Mouse (Mus musculus): ENCODE measurements at regions not wholly inside any gene's neighbourhood (a gene's known extent, or its start where the extent isn't known, plus 50 kb on each side); places are given as distances from the start of the nearest gene placed in this dataset.

DNA sequence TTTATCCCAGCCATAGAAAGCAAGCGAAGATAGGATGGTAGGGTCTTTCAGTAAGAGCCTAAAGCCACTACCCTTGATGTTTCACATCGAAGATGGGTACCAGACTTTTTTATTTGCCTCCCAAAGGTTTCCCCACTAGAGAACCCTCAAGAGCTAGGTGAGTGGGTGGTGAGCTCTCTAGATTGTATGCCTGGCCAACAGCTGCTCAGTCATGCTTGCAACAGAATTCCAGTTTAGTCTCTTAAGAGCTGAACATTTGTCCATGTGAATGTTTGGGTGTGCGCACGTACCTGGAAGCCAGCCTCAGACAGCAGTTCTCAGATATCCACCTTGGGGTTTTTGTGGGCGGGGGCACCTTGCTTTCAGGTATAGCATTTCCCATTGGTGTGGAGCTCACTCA is 218.5 kb downstream of the Suds3 start:
- no peak for DNase-seq

DNA sequence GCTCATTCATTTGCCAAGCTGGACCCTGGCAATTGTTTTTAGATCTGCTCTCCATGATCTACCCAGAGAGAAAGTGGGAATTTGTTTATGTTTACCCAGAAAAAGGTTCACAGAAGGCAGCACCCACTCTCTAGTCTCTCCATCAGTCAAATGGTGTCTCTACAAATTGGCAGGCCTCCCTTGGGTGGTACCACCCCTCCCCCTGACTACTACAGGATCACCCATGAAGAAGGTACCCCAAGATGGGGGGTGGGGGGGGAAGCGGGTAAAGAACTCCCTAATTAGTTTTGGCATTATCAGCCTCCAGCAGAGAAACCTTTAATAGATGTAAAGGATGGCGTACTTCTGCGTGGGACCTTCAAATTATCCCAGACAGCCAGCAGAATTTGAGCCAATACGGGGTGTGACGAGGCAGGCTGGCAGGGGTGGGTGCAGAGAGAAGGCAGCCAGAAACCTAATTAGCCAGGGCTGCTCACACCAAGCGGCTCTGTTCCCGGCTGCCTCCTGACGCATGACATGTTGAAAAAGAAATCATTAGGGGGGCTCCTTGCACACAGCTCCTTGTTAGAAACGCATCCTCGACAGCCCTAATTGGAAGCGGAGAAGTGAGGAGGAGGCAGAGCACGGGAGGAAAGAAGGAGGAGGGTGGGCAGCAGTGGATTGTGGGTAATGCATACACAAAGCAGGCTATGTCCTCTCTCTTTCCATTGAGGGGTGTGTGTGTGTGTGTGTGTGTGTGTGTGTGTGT is 220.7 kb downstream of the Suds3 start:
- DNase-seq: no peak

- no peak for DNase-seq
Measured at GRCm38 (mm10) chr5:116894575-116894974, 221.3 kb downstream of the Suds3 start.

DNA sequence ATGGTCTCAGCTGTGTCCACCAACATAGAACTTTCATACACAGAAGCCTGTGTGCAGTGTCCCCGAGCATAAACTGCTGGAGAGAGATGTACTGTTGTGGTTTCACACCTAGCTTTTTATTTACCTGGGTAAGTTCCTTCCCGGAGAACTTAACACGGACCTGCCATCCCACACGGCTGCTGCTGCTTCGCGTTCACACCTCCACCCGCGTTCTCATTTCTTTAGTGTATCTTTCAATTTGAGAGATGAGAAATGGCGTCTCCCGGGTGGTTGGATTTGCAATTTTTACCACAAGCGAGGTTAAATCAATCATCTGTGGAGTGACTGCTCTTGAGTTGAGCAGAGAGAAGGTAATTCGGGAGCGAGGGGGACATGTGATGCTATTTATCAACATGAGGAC is 223.0 kb downstream of the Suds3 start:
- DNase-seq: no peak

GRCm38 (mm10) chr5:116889224-116889623 is 226.7 kb downstream of the Suds3 start:
- DNase-seq: no peak

- no peak for DNase-seq
Measured at GRCm38 (mm10) chr5:116886181-116887136, 229.5 kb downstream of the Suds3 start.

DNA sequence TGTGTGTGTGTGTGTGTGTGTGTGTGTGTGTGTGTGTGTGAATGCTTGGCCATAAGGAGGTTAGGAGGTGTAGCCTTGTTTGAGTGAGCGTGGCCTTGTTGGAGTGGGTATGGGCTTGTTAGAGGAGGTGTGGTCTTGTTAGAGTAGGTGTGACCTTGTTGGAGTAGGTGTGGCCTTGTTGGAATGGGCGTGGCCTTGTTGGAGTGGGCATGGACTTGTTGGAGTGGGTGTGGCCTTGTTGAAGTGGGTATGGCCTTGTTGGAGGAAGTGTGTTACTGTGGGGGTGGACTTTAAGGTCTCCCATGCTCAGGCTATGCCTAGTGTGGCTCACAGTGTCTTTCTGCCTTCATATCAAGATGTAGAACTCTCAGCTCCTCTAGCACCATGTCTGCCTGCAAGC is 236.2 kb downstream of the Suds3 start:
- DNase-seq: no peak

DNA sequence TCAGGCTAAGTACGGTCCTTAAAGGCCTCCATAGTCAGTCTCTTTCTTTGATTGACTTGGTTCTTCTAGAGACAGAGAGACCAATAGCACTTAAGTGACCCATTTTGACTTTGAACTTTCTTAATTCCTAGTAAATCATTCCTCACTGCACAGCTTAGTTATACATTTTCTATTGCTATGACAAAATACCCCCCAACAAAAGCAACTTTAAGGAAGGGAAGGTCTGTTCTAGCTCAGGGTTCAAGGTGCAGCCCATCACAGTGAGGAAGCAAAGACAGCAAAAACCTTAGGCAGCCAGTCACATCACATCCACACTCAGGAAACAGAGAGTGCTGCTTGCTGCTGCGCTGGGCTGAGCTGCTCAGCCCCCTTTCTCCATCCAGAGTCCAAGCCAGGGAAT is 241.0 kb downstream of the Suds3 start:
- no peak for DNase-seq

DNA sequence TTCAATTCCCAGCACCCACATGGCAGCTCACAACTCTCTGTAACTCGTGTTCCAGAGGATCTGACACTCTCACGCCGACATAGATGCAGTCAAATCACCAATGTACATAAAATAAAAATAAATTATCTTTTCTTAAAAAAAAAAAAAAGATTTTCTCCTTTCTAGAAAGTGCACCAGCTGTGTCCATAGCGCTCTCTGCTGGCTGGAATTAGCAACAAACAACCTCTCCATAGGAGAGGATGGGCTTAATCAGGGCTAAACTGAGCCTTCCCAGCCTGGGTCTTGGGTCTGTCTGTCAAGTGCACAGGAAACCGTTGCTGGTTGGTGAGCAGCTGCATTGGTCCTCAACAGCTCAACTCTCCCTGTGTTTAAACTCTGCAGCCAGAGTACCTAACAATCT is 247.8 kb downstream of the Suds3 start:
- no peak for DNase-seq

- no peak for DNase-seq
Measured at GRCm38 (mm10) chr5:116864275-116864674, 251.6 kb downstream of the Suds3 start.

- DNase-seq: no peak
Measured at GRCm38 (mm10) chr5:116852691-116853090, 261.1 kb upstream of the Srrm4 start.

GRCm38 (mm10) chr5:116831874-116832273 is 240.3 kb upstream of the Srrm4 start:
- DNase-seq: no peak

- no peak for DNase-seq
Measured at GRCm38 (mm10) chr5:116829771-116830170, 238.2 kb upstream of the Srrm4 start.

GRCm38 (mm10) chr5:116823260-116823659 is 231.6 kb upstream of the Srrm4 start:
- no peak for DNase-seq

- no peak for DNase-seq
Measured at GRCm38 (mm10) chr5:116822141-116822540, 230.5 kb upstream of the Srrm4 start.

GRCm38 (mm10) chr5:116809799-116810198 is 218.2 kb upstream of the Srrm4 start:
- DNase-seq: no peak

GRCm38 (mm10) chr5:116809001-116809759 is 217.6 kb upstream of the Srrm4 start:
- DNase-seq: no peak

DNA sequence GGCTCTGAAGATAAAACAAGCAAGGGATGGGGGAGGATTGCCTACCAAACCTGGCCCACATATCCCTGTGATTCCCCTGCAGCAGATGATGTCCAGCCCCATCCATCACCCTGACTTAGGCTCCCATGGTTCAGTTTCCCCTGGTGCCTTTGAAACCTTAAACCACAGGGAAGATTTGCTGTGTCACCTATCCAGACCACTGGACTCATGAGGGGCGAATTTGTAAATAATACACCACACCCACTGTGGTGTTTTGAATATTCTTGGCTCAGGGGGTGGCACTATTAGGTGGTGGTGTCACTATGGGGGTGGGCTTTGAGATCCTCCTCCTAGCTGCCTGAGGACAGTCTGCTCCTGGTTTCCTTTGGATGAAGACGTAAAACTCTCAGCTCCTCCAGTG is 205.8 kb upstream of the Srrm4 start:
- DNase-seq: no peak

- DNase-seq: no peak
Measured at GRCm38 (mm10) chr5:116795169-116795568, 203.6 kb upstream of the Srrm4 start.

- no peak for DNase-seq
Measured at GRCm38 (mm10) chr5:116790419-116790818, 198.8 kb upstream of the Srrm4 start.

GRCm38 (mm10) chr5:116789859-116790258 is 198.2 kb upstream of the Srrm4 start:
- no peak for DNase-seq

DNA sequence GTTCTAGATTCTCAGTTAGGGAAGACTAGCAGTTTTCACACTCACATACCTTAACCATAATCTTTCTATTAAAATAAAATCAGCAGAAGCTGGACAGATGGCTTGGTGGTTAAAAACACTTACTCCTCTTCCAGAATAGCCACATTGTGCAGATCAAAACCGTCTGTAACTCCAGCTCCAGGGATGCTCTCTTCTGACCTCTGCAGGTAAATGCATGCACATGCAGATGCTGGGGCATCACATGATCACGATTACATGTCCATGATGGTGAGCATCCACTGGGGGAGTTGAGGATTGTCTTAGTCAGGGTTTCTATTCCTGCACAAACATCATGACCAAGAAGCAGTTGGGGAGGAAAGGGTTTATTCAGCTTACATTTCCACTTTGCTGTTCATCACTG is 184.8 kb upstream of the Srrm4 start:
- no peak for DNase-seq

DNA sequence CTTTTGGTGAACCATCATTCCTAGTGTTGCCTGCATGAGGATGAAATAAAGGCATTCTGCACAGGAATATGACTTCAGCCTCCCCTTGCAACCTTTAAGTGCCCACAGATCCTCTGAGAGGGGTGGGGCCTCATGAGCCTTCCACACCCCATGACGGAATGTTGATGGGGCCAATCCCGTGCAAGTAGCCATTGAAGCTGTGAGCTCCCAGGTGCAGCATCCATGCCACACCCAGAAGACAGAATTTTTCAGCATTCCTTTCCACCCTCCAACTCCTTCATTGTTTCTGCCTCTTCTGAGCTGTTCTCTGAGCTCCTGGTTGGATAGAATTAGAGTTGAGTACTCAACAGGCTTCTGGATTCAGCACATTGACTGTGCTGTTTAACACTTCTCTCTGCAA is 174.6 kb upstream of the Srrm4 start:
- no peak for DNase-seq
